Mouse (Mus musculus): ENCODE measurements around the gene Aspscr1. TPM values are rescaled to one million over a fixed set of nuclear protein-coding genes. Genes with fewer than 3 reads are reported as not detected.
A peak's percentile ranks its signal among the peaks of the same experiment; 100 is the strongest.

Aspscr1 gene
- polyA plus RNA-seq, 1 experiment from 2014 or later = 129 TPM

DNA sequence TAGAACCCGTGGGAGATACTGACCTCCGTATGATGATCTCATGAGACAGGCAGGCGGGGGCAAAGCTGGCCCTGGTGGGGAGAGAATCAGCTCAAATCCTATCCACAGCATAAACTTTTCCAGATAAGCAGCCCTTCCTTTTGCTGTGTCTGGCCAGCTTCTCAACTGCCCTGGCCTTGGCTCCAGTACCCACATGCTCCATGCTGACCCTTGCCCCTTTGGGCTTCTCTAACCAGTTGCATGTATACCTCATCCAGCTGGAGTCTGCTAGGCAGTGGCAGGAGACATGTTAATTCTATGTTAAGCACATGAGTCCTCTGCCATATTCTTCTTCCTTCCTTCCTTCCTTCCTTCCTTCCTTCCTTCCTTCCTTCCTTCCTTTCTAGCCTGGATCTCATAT is 18.0 kb upstream of the Aspscr1 start:
- Histone ChIP-seq H3K27me3 (replicated peaks; ENCODE audit: control insufficient read depth, insufficient read depth, low read length) (peaks cover 32% of the 10 kb centered on the region), H3K36me3 (ENCODE audit: control insufficient read depth, insufficient read depth, low read length) (no peaks in the 10 kb centered on the region), H3K4me2 (ENCODE audit: low read length) (no peak overlapping the region), H3K4me3 (ENCODE audit: low read depth, low read length) (no peak overlapping the region), H3K9me3 (replicated peaks; ENCODE audit: control insufficient read depth, low read length) (no peaks in the 10 kb centered on the region), H3K4me1 (ENCODE audit: control insufficient read depth, insufficient read depth, low read length) (no peaks in the 10 kb centered on the region), H3K27ac (ENCODE audit: low read depth, low read length) (no peak overlapping the region), H3K9ac (ENCODE audit: low read length) (no peak overlapping the region)
- ATAC-seq (no peak), DNase-seq (ENCODE audit: low spot score) (no peak)
- 79% methylated on average over 3 of the region's 3 CpGs for WGBS

GRCm38 (mm10) chr11:120657301-120657700 is 15.5 kb upstream of the Aspscr1 start:
- H3K4me3 ChIP-seq (ENCODE audit: low read depth, low read length) = no peak overlapping the region
- peaks cover 58% of the 10 kb centered on the region for H3K27me3 ChIP-seq (replicated peaks; ENCODE audit: control insufficient read depth, insufficient read depth, low read length)
- DNase-seq (ENCODE audit: low spot score) = no peak
- no peaks in the 10 kb centered on the region for H3K36me3 ChIP-seq (ENCODE audit: control insufficient read depth, insufficient read depth, low read length)
- no peaks in the 10 kb centered on the region for H3K4me1 ChIP-seq (ENCODE audit: control insufficient read depth, insufficient read depth, low read length)
- H3K9me3 ChIP-seq (replicated peaks; ENCODE audit: control insufficient read depth, low read length) = no peaks in the 10 kb centered on the region
- ATAC-seq = no peak
- H3K4me2 ChIP-seq (ENCODE audit: low read length) = no peak overlapping the region
- no peak overlapping the region for H3K9ac ChIP-seq (ENCODE audit: low read length)
- 93% methylated on average over 4 of the region's 4 CpGs for WGBS
- no peak overlapping the region for H3K27ac ChIP-seq (ENCODE audit: low read depth, low read length)

DNA sequence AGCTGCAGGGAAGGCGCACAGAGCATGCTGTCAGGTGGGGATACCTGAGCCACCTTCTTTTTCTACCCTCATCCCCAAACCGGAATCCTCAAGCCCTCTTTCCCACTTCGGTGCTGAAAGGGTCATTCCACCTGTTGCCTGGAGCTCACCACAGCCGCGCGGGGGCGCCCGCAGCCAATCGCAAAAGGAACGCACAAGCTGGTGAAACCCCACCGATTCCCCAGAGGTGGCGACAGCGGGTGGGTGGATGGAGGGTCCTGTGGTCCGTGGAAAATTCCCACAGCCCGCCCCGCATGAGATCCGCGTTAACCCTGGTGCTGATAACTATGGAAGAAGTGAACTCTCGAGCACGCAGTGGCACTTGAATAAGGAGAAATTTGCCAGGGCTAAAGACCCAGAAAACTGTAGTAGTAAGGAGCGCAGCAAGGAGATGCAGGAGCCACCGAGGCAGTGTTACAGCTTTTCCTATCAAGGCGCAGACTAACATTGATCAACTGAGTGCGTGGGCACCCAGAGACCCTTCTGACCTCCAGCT is 13.8 kb upstream of the Aspscr1 start:
- H3K9me3 ChIP-seq (replicated peaks; ENCODE audit: control insufficient read depth, low read length) = no peaks in the 10 kb centered on the region
- no peak overlapping the region for H3K4me2 ChIP-seq (ENCODE audit: low read length)
- H3K27ac ChIP-seq (ENCODE audit: low read depth, low read length) = no peak overlapping the region
- H3K4me3 ChIP-seq (ENCODE audit: low read depth, low read length) = no peak overlapping the region
- H3K4me1 ChIP-seq (ENCODE audit: control insufficient read depth, insufficient read depth, low read length) = no peaks in the 10 kb centered on the region
- WGBS = 4% methylated on average over 24 of the region's 24 CpGs
- no peaks in the 10 kb centered on the region for H3K36me3 ChIP-seq (ENCODE audit: control insufficient read depth, insufficient read depth, low read length)
- no peak for ATAC-seq
- H3K27me3 ChIP-seq (replicated peaks; ENCODE audit: control insufficient read depth, insufficient read depth, low read length) = peaks cover 71% of the 10 kb centered on the region
- H3K9ac ChIP-seq (ENCODE audit: low read length) = no peak overlapping the region
- DNase-seq (ENCODE audit: low spot score) = peak; percentile 69

DNA sequence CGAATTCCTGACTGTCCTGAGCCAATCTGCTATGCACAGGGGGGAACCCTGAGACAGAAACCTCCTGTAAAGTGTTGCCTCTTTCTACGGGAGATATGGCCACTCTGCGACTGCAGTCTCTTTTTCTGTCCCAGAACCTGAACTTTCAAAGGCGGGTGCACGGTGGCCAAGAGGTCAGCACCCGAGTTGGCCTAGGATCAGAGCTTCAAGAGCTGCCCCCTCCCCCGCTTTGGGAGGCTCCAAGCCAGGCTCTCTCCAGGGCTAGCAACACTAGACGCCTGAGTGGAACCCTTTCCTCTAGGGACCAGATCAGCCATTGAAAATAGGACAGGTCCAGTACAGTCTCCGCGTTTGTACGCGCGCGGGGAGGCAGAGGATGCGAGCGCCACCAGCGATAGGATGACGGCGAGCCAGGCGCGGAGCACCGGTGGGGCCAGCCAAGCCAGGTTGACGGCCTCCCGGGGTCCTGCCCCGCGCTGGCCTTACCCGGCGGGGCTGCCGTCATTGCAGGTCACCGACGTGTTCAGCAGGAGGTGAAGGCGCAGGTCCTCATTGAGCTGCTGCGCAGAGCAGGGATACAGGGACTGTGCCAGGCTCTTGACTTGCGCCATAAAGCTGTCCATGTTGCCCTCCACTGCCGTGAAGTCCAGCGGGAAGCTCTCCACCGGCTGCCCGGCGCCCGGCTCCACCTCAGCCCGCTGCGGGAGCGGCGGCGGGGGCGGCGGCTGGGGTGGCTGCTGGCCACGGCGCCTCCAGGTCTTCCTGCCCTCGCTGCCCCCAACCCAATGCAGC is 13.1 kb upstream of the Aspscr1 start:
- DNase-seq (ENCODE audit: low spot score) (no peak), ATAC-seq (no peak)
- Histone ChIP-seq H3K9ac (ENCODE audit: low read length) (peak overlapping the region; percentile 32; the same call in 1 of the 2 replicates), H3K4me1 (ENCODE audit: control insufficient read depth, insufficient read depth, low read length) (no peaks in the 10 kb centered on the region), H3K9me3 (replicated peaks; ENCODE audit: control insufficient read depth, low read length) (no peaks in the 10 kb centered on the region), H3K4me2 (ENCODE audit: low read length) (peak overlapping the region; percentile 57), H3K4me3 (ENCODE audit: low read depth, low read length) (peak overlapping the region; percentile 34), H3K36me3 (ENCODE audit: control insufficient read depth, insufficient read depth, low read length) (no peaks in the 10 kb centered on the region), H3K27ac (ENCODE audit: low read depth, low read length) (no peak overlapping the region), H3K27me3 (replicated peaks; ENCODE audit: control insufficient read depth, insufficient read depth, low read length) (peaks cover 71% of the 10 kb centered on the region)
- WGBS = 3% methylated on average over 40 of the region's 50 CpGs

DNA sequence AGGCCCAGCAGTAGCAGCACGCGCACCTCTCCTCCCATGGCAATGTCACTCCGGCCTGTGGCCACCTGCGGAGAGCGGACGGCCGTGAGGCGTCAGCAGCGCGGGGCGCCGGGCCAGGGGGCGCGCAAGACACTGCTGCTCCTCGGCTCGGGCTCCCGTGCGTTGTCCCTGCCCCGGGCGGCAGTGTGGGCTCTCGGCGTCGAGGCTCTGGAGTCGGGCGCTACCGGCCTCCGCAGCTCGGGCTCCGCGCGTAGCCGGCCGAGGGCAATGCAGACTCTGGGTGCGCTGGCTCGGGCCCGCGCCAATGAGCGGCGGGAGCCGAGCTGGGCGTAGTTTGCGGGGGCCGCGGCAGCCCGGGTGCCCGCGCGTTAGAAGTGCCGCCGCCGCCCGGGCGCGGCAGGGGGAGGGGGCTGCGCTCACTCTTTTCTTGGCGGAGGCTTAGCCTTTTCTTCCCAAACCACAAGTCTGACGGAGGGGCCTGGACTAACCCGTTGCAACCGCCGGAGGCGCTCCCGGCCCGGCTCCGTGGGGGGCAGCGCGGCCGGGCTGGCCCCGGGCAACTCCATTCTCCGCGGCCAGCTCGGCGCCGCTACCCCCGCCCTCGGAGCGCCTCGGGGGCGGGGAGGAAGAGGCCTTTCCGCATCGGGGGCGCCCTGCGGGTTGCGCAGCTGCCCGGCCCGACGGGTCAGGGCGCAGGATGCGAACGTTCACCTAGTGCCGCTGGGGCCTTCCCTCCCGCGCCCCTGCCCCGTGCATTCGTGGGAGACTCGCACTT is 12.3 kb upstream of the Aspscr1 start:
- Histone ChIP-seq H3K27me3 (replicated peaks; ENCODE audit: control insufficient read depth, insufficient read depth, low read length) (peaks cover 71% of the 10 kb centered on the region), H3K9me3 (replicated peaks; ENCODE audit: control insufficient read depth, low read length) (no peaks in the 10 kb centered on the region), H3K4me2 (ENCODE audit: low read length) (peak overlapping the region; percentile 57), H3K27ac (ENCODE audit: low read depth, low read length) (no peak overlapping the region), H3K4me1 (ENCODE audit: control insufficient read depth, insufficient read depth, low read length) (no peaks in the 10 kb centered on the region), H3K36me3 (ENCODE audit: control insufficient read depth, insufficient read depth, low read length) (no peaks in the 10 kb centered on the region), H3K9ac (ENCODE audit: low read length) (peak overlapping the region; percentile 32; the same call in 1 of the 2 replicates), H3K4me3 (ENCODE audit: low read depth, low read length) (peak overlapping the region; percentile 34)
- DNase-seq (ENCODE audit: low spot score) = peak; percentile 41
- peak; percentile 52; the same call in 1 of the 2 replicates for ATAC-seq
- WGBS = under 1% methylated on average over 88 of the region's 95 CpGs

GRCm38 (mm10) chr11:120661076-120661460 is 11.7 kb upstream of the Aspscr1 start, which contains the start of gene Notum:
Gene Notum, minus strand, starts transcription at chr11:120661175.
- no peak for DNase-seq (ENCODE audit: low spot score)
- H3K9me3 ChIP-seq (replicated peaks; ENCODE audit: control insufficient read depth, low read length) = no peaks in the 10 kb centered on the region
- peak within 1 kb of the TSS; percentile 32; the same call in 1 of the 2 replicates for H3K9ac ChIP-seq (ENCODE audit: low read length)
- peak within 1 kb of the TSS; percentile 57 for H3K4me2 ChIP-seq (ENCODE audit: low read length)
- H3K4me1 ChIP-seq (ENCODE audit: control insufficient read depth, insufficient read depth, low read length) = no peaks in the 10 kb centered on the region
- ATAC-seq = peak; percentile 42; the same call in 1 of the 2 replicates
- peaks cover 71% of the 10 kb centered on the region for H3K27me3 ChIP-seq (replicated peaks; ENCODE audit: control insufficient read depth, insufficient read depth, low read length)
- H3K27ac ChIP-seq (ENCODE audit: low read depth, low read length) = no peak within 1 kb of the TSS
- H3K4me3 ChIP-seq (ENCODE audit: low read depth, low read length) = peak within 1 kb of the TSS; percentile 34
- H3K36me3 ChIP-seq (ENCODE audit: control insufficient read depth, insufficient read depth, low read length) = no peaks in the 10 kb centered on the region
- 1% methylated on average over 34 of the region's 35 CpGs for WGBS

DNA sequence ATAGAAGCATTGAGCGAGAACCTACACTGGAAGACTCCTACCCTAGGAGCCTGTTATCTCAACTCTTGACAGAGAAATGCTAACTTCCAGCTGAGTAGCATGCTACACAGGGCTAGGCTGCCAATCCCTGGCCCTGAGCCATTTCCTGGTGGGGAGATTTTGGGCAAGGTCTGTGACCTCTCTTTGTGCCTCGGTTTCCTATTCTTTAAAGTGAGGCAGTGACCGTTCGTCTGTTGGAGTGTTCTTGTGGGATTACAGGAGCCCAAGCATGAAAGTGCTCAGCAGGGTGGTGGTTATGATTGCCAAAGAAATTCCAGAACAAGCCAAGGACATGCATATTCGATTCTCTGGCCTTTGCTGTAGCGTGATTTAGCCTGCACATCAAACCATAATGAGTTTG is 10.0 kb upstream of the Aspscr1 start:
- Histone ChIP-seq H3K9me3 (replicated peaks; ENCODE audit: control insufficient read depth, low read length) (no peaks in the 10 kb centered on the region), H3K27me3 (replicated peaks; ENCODE audit: control insufficient read depth, insufficient read depth, low read length) (peaks cover 59% of the 10 kb centered on the region), H3K9ac (ENCODE audit: low read length) (no peak overlapping the region), H3K4me1 (ENCODE audit: control insufficient read depth, insufficient read depth, low read length) (no peaks in the 10 kb centered on the region), H3K4me3 (ENCODE audit: low read depth, low read length) (no peak overlapping the region), H3K36me3 (ENCODE audit: control insufficient read depth, insufficient read depth, low read length) (no peaks in the 10 kb centered on the region), H3K27ac (ENCODE audit: low read depth, low read length) (no peak overlapping the region), H3K4me2 (ENCODE audit: low read length) (no peak overlapping the region)
- ATAC-seq (no peak), DNase-seq (ENCODE audit: low spot score) (no peak)
- WGBS = 43% methylated on average over 6 of the region's 6 CpGs

DNA sequence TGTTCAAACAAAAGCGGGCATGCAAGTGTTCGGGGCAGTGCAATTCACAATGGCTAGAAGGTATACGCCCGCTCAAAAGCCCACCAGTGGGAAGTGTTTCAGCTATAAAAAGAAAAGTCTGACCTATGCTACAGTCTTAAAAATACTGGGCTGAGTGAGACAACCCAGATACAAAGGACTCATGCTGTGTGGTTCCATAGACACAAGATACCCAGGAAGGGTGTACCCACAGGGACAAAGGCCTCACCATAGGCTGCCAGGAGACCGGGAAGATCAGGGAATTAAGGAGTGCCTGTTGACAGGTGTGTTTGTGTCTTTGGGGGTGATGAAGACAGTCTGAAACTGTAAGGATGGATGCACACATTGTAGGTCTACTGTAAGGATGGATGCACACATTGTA is 9.1 kb upstream of the Aspscr1 start:
- H3K36me3 ChIP-seq (ENCODE audit: control insufficient read depth, insufficient read depth, low read length) = no peaks in the 10 kb centered on the region
- H3K9me3 ChIP-seq (replicated peaks; ENCODE audit: control insufficient read depth, low read length) = no peaks in the 10 kb centered on the region
- DNase-seq (ENCODE audit: low spot score) (no peak), ATAC-seq (no peak)
- no peak overlapping the region for H3K4me3 ChIP-seq (ENCODE audit: low read depth, low read length)
- no peaks in the 10 kb centered on the region for H3K4me1 ChIP-seq (ENCODE audit: control insufficient read depth, insufficient read depth, low read length)
- no peak overlapping the region for H3K4me2 ChIP-seq (ENCODE audit: low read length)
- no peak overlapping the region for H3K27ac ChIP-seq (ENCODE audit: low read depth, low read length)
- peaks cover 50% of the 10 kb centered on the region for H3K27me3 ChIP-seq (replicated peaks; ENCODE audit: control insufficient read depth, insufficient read depth, low read length)
- no peak overlapping the region; the same call in 1 of the 2 replicates for H3K9ac ChIP-seq (ENCODE audit: low read length)
- 66% methylated on average over 5 of the region's 5 CpGs for WGBS
